Mouse (Mus musculus): ENCODE measurements around the gene Gmds. TPM values are rescaled to one million over a fixed set of nuclear protein-coding genes. Genes with fewer than 3 reads are reported as not detected.

Gmds gene
- total RNA-seq, 1 experiment, result 7.3 TPM

DNA sequence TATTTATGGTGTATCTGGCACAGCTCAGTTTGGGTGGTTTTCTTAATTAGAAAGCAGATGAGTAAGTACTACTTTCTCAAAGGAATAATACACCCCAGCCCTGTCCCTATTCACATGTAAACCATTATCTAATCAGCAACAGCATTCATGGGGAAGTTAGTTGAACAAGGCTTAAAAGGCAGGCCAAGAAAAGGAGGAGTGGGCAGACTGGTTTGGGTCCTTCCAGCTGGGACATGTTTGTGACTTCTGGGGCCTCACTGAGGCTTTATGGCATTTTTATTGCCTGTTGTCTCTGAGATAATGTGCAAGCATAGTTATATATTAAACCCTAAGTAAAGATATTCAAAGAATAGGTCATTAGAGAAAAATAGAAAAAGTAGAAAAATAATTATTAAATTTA, 285.0 kb downstream of the Gmds start:
- Histone ChIP-seq H3K4me3 (ENCODE audit: insufficient read depth in 1 of 2, low read depth in 1 of 2, low read length in 2 of 2, poor library complexity in 1 of 2, severe bottlenecking in 1 of 2) (no peak overlapping the region), H3K36me3 (ENCODE audit: control insufficient read depth, insufficient read depth, low read length, poor library complexity, severe bottlenecking) (no peaks in the 10 kb centered on the region), H3K27ac (ENCODE audit: insufficient read depth, low read depth, low read length, poor library complexity, severe bottlenecking) (no peak overlapping the region), H3K4me1 (ENCODE audit: control insufficient read depth in 2 of 2, insufficient read depth in 2 of 2, low read length in 2 of 2, poor library complexity in 1 of 2) (peaks cover 2% of the 10 kb centered on the region in 2 experiments; a peak in 1 of 4 replicates), H3K9me3 (ENCODE audit: control insufficient read depth, insufficient read depth, low read depth, low read length) (no peaks in the 10 kb centered on the region), H3K9ac (ENCODE audit: insufficient read depth, low read depth, low read length, poor library complexity, severe bottlenecking) (no peak overlapping the region)
- peak; percentile 11 for DNase-seq (ENCODE audit: low read depth, low spot score)
- TF ChIP-seq HCFC1 (IDR thresholded peaks at IDR 0.05; ENCODE audit: borderline replicate concordance, insufficient read depth, low read length), result no peak
- no peak for TF ChIP-seq ZC3H11A (IDR thresholded peaks at IDR 0.05; ENCODE audit: borderline replicate concordance, low read depth, low read length)
- TF ChIP-seq MAFK (IDR thresholded peaks at IDR 0.05; ENCODE audit: insufficient read depth, low read depth, low read length), result no peak
- TF ChIP-seq CHD2 (IDR thresholded peaks at IDR 0.05; ENCODE audit: low read depth, low read length), result no peak
- no peak for TF ChIP-seq ZNF384 (IDR thresholded peaks at IDR 0.05; ENCODE audit: low read depth, low read length)
- in situ Hi-C loops (cut with MboI; ENCODE audit: low sequenced_read_pairs in 2 of 2, unreplicated experiment in 2 of 2), result no loop called here

GRCm38 (mm10) chr13:32047980-32048959, 290.3 kb downstream of the Gmds start:
- TF ChIP-seq CHD2 (IDR thresholded peaks at IDR 0.05; ENCODE audit: low read depth, low read length), result no peak
- no peak for TF ChIP-seq HCFC1 (IDR thresholded peaks at IDR 0.05; ENCODE audit: borderline replicate concordance, insufficient read depth, low read length)
- no peak for TF ChIP-seq ZNF384 (IDR thresholded peaks at IDR 0.05; ENCODE audit: low read depth, low read length)
- no peak for TF ChIP-seq ZC3H11A (IDR thresholded peaks at IDR 0.05; ENCODE audit: borderline replicate concordance, low read depth, low read length)
- no peak for TF ChIP-seq MAFK (IDR thresholded peaks at IDR 0.05; ENCODE audit: insufficient read depth, low read depth, low read length)
- Histone ChIP-seq H3K9me3 (ENCODE audit: control insufficient read depth, insufficient read depth, low read depth, low read length) (no peaks in the 10 kb centered on the region), H3K27ac (ENCODE audit: insufficient read depth, low read depth, low read length, poor library complexity, severe bottlenecking) (no peak overlapping the region), H3K9ac (ENCODE audit: insufficient read depth, low read depth, low read length, poor library complexity, severe bottlenecking) (no peak overlapping the region), H3K4me3 (ENCODE audit: insufficient read depth in 1 of 2, low read depth in 1 of 2, low read length in 2 of 2, poor library complexity in 1 of 2, severe bottlenecking in 1 of 2) (no peak overlapping the region), H3K36me3 (ENCODE audit: control insufficient read depth, insufficient read depth, low read length, poor library complexity, severe bottlenecking) (no peaks in the 10 kb centered on the region), H3K4me1 (ENCODE audit: control insufficient read depth in 2 of 2, insufficient read depth in 2 of 2, low read length in 2 of 2, poor library complexity in 1 of 2) (peaks cover 0 to 2% of the 10 kb centered on the region in 2 experiments; a peak in 1 of 4 replicates)
- in situ Hi-C loops (cut with MboI; ENCODE audit: low sequenced_read_pairs in 2 of 2, unreplicated experiment in 2 of 2), result no loop called here
- DNase-seq (ENCODE audit: low read depth, low spot score), result no peak

- Histone ChIP-seq H3K36me3 (ENCODE audit: control insufficient read depth, insufficient read depth, low read length, poor library complexity, severe bottlenecking) (no peaks in the 10 kb centered on the region), H3K9me3 (ENCODE audit: control insufficient read depth, insufficient read depth, low read depth, low read length) (no peaks in the 10 kb centered on the region), H3K4me1 (ENCODE audit: control insufficient read depth in 2 of 2, insufficient read depth in 2 of 2, low read length in 2 of 2, poor library complexity in 1 of 2) (no peaks in the 10 kb centered on the region), H3K27ac (ENCODE audit: insufficient read depth, low read depth, low read length, poor library complexity, severe bottlenecking) (no peak overlapping the region), H3K9ac (ENCODE audit: insufficient read depth, low read depth, low read length, poor library complexity, severe bottlenecking) (no peak overlapping the region), H3K4me3 (ENCODE audit: insufficient read depth in 1 of 2, low read depth in 1 of 2, low read length in 2 of 2, poor library complexity in 1 of 2, severe bottlenecking in 1 of 2) (no peak overlapping the region)
- in situ Hi-C loops (cut with MboI; ENCODE audit: low sequenced_read_pairs in 2 of 2, unreplicated experiment in 2 of 2), result no loop called here
- no peak for DNase-seq (ENCODE audit: low read depth, low spot score)
- TF ChIP-seq MAFK (IDR thresholded peaks at IDR 0.05; ENCODE audit: insufficient read depth, low read depth, low read length) (no peak), HCFC1 (IDR thresholded peaks at IDR 0.05; ENCODE audit: borderline replicate concordance, insufficient read depth, low read length) (no peak), ZNF384 (IDR thresholded peaks at IDR 0.05; ENCODE audit: low read depth, low read length) (no peak), CHD2 (IDR thresholded peaks at IDR 0.05; ENCODE audit: low read depth, low read length) (no peak), ZC3H11A (IDR thresholded peaks at IDR 0.05; ENCODE audit: borderline replicate concordance, low read depth, low read length) (no peak)
Observed at GRCm38 (mm10) chr13:32046961-32047360, 291.6 kb downstream of the Gmds start.

DNA sequence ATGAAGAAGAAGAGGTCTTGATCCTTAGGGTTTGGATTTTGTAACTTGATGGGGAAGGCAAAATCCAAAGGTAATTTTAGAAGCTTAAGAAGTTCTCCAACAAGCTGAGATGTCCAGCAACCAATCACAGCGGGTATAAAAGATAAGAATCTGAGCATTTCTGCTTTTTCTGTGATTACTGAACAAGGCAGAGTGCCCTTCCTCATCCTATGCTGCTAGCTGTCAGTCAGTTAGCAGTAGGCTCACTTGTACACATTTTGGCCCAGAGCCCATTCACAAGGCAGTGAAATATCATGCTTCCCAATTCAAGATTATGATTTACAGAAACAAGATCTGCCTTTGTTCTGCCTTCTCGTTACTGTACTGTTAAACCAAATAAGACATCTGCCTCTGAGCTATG, 295.8 kb downstream of the Gmds start:
- Histone ChIP-seq H3K27ac (ENCODE audit: insufficient read depth, low read depth, low read length, poor library complexity, severe bottlenecking) (no peak overlapping the region), H3K9ac (ENCODE audit: insufficient read depth, low read depth, low read length, poor library complexity, severe bottlenecking) (no peak overlapping the region), H3K4me3 (ENCODE audit: insufficient read depth in 1 of 2, low read depth in 1 of 2, low read length in 2 of 2, poor library complexity in 1 of 2, severe bottlenecking in 1 of 2) (no peak overlapping the region), H3K9me3 (ENCODE audit: control insufficient read depth, insufficient read depth, low read depth, low read length) (no peaks in the 10 kb centered on the region), H3K36me3 (ENCODE audit: control insufficient read depth, insufficient read depth, low read length, poor library complexity, severe bottlenecking) (no peaks in the 10 kb centered on the region), H3K4me1 (ENCODE audit: control insufficient read depth in 2 of 2, insufficient read depth in 2 of 2, low read length in 2 of 2, poor library complexity in 1 of 2) (no peaks in the 10 kb centered on the region)
- no peak for TF ChIP-seq CHD2 (IDR thresholded peaks at IDR 0.05; ENCODE audit: low read depth, low read length)
- TF ChIP-seq HCFC1 (IDR thresholded peaks at IDR 0.05; ENCODE audit: borderline replicate concordance, insufficient read depth, low read length), result no peak
- TF ChIP-seq MAFK (IDR thresholded peaks at IDR 0.05; ENCODE audit: insufficient read depth, low read depth, low read length), result no peak
- no peak for TF ChIP-seq ZNF384 (IDR thresholded peaks at IDR 0.05; ENCODE audit: low read depth, low read length)
- TF ChIP-seq ZC3H11A (IDR thresholded peaks at IDR 0.05; ENCODE audit: borderline replicate concordance, low read depth, low read length), result no peak
- in situ Hi-C loops (cut with MboI; ENCODE audit: low sequenced_read_pairs in 2 of 2, unreplicated experiment in 2 of 2), result no loop called here
- DNase-seq (ENCODE audit: low read depth, low spot score), result no peak

Measured in ES-E14 (cell line).